Mouse (Mus musculus): ENCODE measurements around the gene Tmprss2. TPM values are rescaled to one million over a fixed set of nuclear protein-coding genes. Genes with fewer than 3 reads are reported as not detected.

Tmprss2 gene
- polyA plus RNA-seq, 1 experiment from 2014 or later, result 59.1 TPM

GRCm38 (mm10) chr16:97569426-97569825 lies 41.6 kb downstream of the Tmprss2 start:
- WGBS, result 52% methylated on average over 1 of the region's 1 CpGs
- Histone ChIP-seq H3K9me3 (ENCODE audit: control insufficient read depth, low read length) (no peaks in the 10 kb centered on the region), H3K36me3 (ENCODE audit: control insufficient read depth, insufficient read depth, low read length) (no peaks in the 10 kb centered on the region; the same call in 1 of the 2 replicates), H3K27ac (replicated peaks) (no peak overlapping the region), H3K9ac (ENCODE audit: low read length) (no peak overlapping the region), H3K4me1 (replicated peaks; ENCODE audit: control insufficient read depth, insufficient read depth) (no peaks in the 10 kb centered on the region), H3K27me3 (ENCODE audit: control insufficient read depth, insufficient read depth, low read length) (no peaks in the 10 kb centered on the region), H3K4me2 (replicated peaks; ENCODE audit: low read depth) (no peak overlapping the region), H3K4me3 (ENCODE audit: low read depth, low read length) (no peak overlapping the region)
- DNase-seq (ENCODE audit: low spot score) (no peak), ATAC-seq (ENCODE audit: low FRiP score, low TSS enrichment) (no peak)
- TF ChIP-seq EP300 (optimal IDR thresholded peaks at IDR 0.05) (no peak), CTCF (IDR thresholded peaks at IDR 0.05; ENCODE audit: low read depth) (no peak)

GRCm38 (mm10) chr16:97568662-97569061 lies 42.3 kb downstream of the Tmprss2 start:
- Histone ChIP-seq H3K4me1 (replicated peaks; ENCODE audit: control insufficient read depth, insufficient read depth) (no peaks in the 10 kb centered on the region), H3K9me3 (ENCODE audit: control insufficient read depth, low read length) (no peaks in the 10 kb centered on the region), H3K9ac (ENCODE audit: low read length) (no peak overlapping the region), H3K4me3 (ENCODE audit: low read depth, low read length) (no peak overlapping the region), H3K4me2 (replicated peaks; ENCODE audit: low read depth) (no peak overlapping the region), H3K27me3 (ENCODE audit: control insufficient read depth, insufficient read depth, low read length) (no peaks in the 10 kb centered on the region), H3K36me3 (ENCODE audit: control insufficient read depth, insufficient read depth, low read length) (no peaks in the 10 kb centered on the region; the same call in 1 of the 2 replicates), H3K27ac (replicated peaks) (no peak overlapping the region)
- TF ChIP-seq EP300 (optimal IDR thresholded peaks at IDR 0.05) (no peak), CTCF (IDR thresholded peaks at IDR 0.05; ENCODE audit: low read depth) (peak; percentile 69)
- WGBS, result 60% methylated on average over 9 of the region's 9 CpGs
- no peak for ATAC-seq (ENCODE audit: low FRiP score, low TSS enrichment)
- DNase-seq (ENCODE audit: low spot score), result peak; percentile 43

GRCm38 (mm10) chr16:97544340-97544739 lies 66.7 kb downstream of the Tmprss2 start:
- no peaks in the 10 kb centered on the region; the same call in 1 of the 2 replicates for H3K36me3 ChIP-seq (ENCODE audit: control insufficient read depth, insufficient read depth, low read length)
- no peak for DNase-seq (ENCODE audit: low spot score)
- no peak overlapping the region for H3K4me2 ChIP-seq (replicated peaks; ENCODE audit: low read depth)
- 77% methylated on average over 4 of the region's 4 CpGs for WGBS
- H3K9ac ChIP-seq (ENCODE audit: low read length), result no peak overlapping the region
- H3K27ac ChIP-seq (replicated peaks), result no peak overlapping the region
- no peaks in the 10 kb centered on the region for H3K4me1 ChIP-seq (replicated peaks; ENCODE audit: control insufficient read depth, insufficient read depth)
- H3K4me3 ChIP-seq (ENCODE audit: low read depth, low read length), result no peak overlapping the region
- H3K9me3 ChIP-seq (ENCODE audit: control insufficient read depth, low read length), result no peaks in the 10 kb centered on the region
- TF ChIP-seq EP300 (optimal IDR thresholded peaks at IDR 0.05) (no peak), CTCF (IDR thresholded peaks at IDR 0.05; ENCODE audit: low read depth) (no peak)
- ATAC-seq (ENCODE audit: low FRiP score, low TSS enrichment), result peak; percentile 54
- no peaks in the 10 kb centered on the region for H3K27me3 ChIP-seq (ENCODE audit: control insufficient read depth, insufficient read depth, low read length)

- no peaks in the 10 kb centered on the region for H3K27me3 ChIP-seq (ENCODE audit: control insufficient read depth, insufficient read depth, low read length)
- H3K4me1 ChIP-seq (replicated peaks; ENCODE audit: control insufficient read depth, insufficient read depth), result 0 out of 2 replicates have a peak, but pooled peaks cover 6% of the 10 kb centered on the region
- TF ChIP-seq CTCF (IDR thresholded peaks at IDR 0.05; ENCODE audit: low read depth), result peak; percentile 30; the same call in 1 of the 2 replicates
- TF ChIP-seq EP300 (optimal IDR thresholded peaks at IDR 0.05), result no peak
- no peaks in the 10 kb centered on the region; the same call in 1 of the 2 replicates for H3K36me3 ChIP-seq (ENCODE audit: control insufficient read depth, insufficient read depth, low read length)
- H3K9ac ChIP-seq (ENCODE audit: low read length), result peak overlapping the region; percentile 27; the same call in 1 of the 2 replicates
- H3K27ac ChIP-seq (replicated peaks), result peak overlapping the region; percentile 96; the same call in 1 of the 2 replicates
- peak overlapping the region; percentile 22; the same call in 1 of the 2 replicates for H3K4me3 ChIP-seq (ENCODE audit: low read depth, low read length)
- ATAC-seq (ENCODE audit: low FRiP score, low TSS enrichment), result no peak
- DNase-seq (ENCODE audit: low spot score), result no peak
- WGBS, result 58% methylated on average over 1 of the region's 1 CpGs
- no peaks in the 10 kb centered on the region for H3K9me3 ChIP-seq (ENCODE audit: control insufficient read depth, low read length)
- H3K4me2 ChIP-seq (replicated peaks; ENCODE audit: low read depth), result peak overlapping the region; percentile 53
These were observed 74.1 kb downstream of the Tmprss2 start for GRCm38 (mm10) chr16:97536859-97537258.

- peak overlapping the region; percentile 53 for H3K4me2 ChIP-seq (replicated peaks; ENCODE audit: low read depth)
- ATAC-seq (ENCODE audit: low FRiP score, low TSS enrichment), result peak; percentile 73
- WGBS, result 3% methylated on average over 3 of the region's 3 CpGs
- H3K4me1 ChIP-seq (replicated peaks; ENCODE audit: control insufficient read depth, insufficient read depth), result 0 out of 2 replicates have a peak, but pooled peaks cover 6% of the 10 kb centered on the region
- peak overlapping the region; percentile 96 for H3K27ac ChIP-seq (replicated peaks)
- DNase-seq (ENCODE audit: low spot score), result peak; percentile 62
- H3K9me3 ChIP-seq (ENCODE audit: control insufficient read depth, low read length), result no peaks in the 10 kb centered on the region
- no peaks in the 10 kb centered on the region for H3K27me3 ChIP-seq (ENCODE audit: control insufficient read depth, insufficient read depth, low read length)
- H3K4me3 ChIP-seq (ENCODE audit: low read depth, low read length), result peak overlapping the region; percentile 22; the same call in 1 of the 2 replicates
- H3K9ac ChIP-seq (ENCODE audit: low read length), result no peak overlapping the region; the same call in 1 of the 2 replicates
- no peak for TF ChIP-seq CTCF (IDR thresholded peaks at IDR 0.05; ENCODE audit: low read depth)
- no peaks in the 10 kb centered on the region; the same call in 1 of the 2 replicates for H3K36me3 ChIP-seq (ENCODE audit: control insufficient read depth, insufficient read depth, low read length)
These were observed 75.1 kb downstream of the Tmprss2 start for GRCm38 (mm10) chr16:97535808-97536413.

GRCm38 (mm10) chr16:97534876-97535461 lies 76.0 kb downstream of the Tmprss2 start:
- H3K36me3 ChIP-seq (ENCODE audit: control insufficient read depth, insufficient read depth, low read length), result no peaks in the 10 kb centered on the region; the same call in 1 of the 2 replicates
- H3K4me3 ChIP-seq (ENCODE audit: low read depth, low read length), result peak overlapping the region; percentile 17
- H3K27me3 ChIP-seq (ENCODE audit: control insufficient read depth, insufficient read depth, low read length), result no peaks in the 10 kb centered on the region
- ATAC-seq (ENCODE audit: low FRiP score, low TSS enrichment) (peak; percentile 83), DNase-seq (ENCODE audit: low spot score) (peak; percentile 52)
- H3K27ac ChIP-seq (replicated peaks), result peak overlapping the region; percentile 96
- 0 out of 2 replicates have a peak, but pooled peaks cover 6% of the 10 kb centered on the region for H3K4me1 ChIP-seq (replicated peaks; ENCODE audit: control insufficient read depth, insufficient read depth)
- no peaks in the 10 kb centered on the region for H3K9me3 ChIP-seq (ENCODE audit: control insufficient read depth, low read length)
- peak overlapping the region; percentile 53 for H3K4me2 ChIP-seq (replicated peaks; ENCODE audit: low read depth)
- TF ChIP-seq CTCF (IDR thresholded peaks at IDR 0.05; ENCODE audit: low read depth) (no peak), EP300 (optimal IDR thresholded peaks at IDR 0.05) (no peak)
- H3K9ac ChIP-seq (ENCODE audit: low read length), result peak overlapping the region; percentile 38
- WGBS, result 20% methylated on average over 5 of the region's 5 CpGs

All from stomach, postnatal 0 days (tissue).